Mouse (Mus musculus) liver, adult 2 months (tissue): ENCODE data around the gene Itgae.

Experiments used
- CTCF ChIP-seq: fragments of 200-500 bp; IDR thresholded peaks from 2 replicates; pipeline ENCODE4 v1.5.1; 2011; ENCODE audit warnings: low read depth, low read length, control low read depth
- POLR2A ChIP-seq: fragments of 200-500 bp; IDR thresholded peaks from 2 replicates; pipeline ENCODE4 v1.6.1; 2011; ENCODE audit warnings: low read length, control low read depth; ENCODE audit not compliant: insufficient read depth; ENCODE audit errors: extremely low read depth

GRCm38 (mm10) chr11:73132999-73133398, 42.6 kb downstream of the Itgae start:
- no peak for TF ChIP-seq POLR2A
- no peak for TF ChIP-seq CTCF
